Mouse (Mus musculus) T-cell, adult 2 months (primary cell): ENCODE results near the gene Ybx1.

Experiments
- DNase-seq: peaks from one replicate; pipeline ENCODE4 v3.0.0; 2022; ENCODE audit warnings: low spot score

The Ybx1 gene

DNA sequence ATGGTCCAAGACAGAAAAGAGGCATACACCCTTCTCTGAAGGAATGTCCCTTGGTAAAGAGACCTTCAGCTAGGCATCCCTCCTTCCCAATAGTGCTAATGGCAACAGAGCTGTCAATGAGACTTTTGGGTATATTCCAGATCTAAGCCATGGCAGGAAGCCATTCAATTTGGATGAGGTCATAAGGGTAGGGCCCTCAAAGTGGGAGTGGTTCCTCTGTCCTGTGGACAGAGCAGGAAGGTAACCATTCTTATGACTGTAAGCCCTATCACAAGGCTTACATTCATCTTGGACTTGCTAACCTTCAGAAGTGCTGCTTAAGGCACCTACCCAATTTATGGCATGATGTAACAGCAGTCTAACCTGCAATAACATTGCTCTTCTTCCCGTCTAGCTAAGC is 19.8 kb downstream of the Ybx1 start:
- DNase-seq = no peak

DNA sequence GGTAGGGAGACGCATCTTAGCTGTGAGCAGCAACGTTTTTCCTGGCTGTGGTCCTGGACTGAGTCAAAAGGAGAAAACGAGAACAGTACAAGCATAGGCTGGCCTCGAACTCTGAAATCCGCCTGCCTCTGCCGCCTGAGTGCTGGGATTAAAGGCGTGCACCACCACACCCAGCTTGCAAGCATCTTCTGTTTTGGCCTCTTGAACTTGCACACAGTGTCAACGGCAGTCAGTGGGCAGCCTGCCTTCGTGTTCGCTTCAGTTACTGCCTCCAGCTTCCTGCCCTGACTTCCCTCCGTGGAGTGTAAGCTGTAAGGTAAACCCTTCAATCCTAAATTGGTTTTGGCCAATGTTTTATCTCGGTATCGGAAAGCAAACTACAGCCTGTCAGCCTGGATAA is 27.8 kb downstream of the Ybx1 start:
- DNase-seq = no peak

- no peak for DNase-seq
Observed at GRCm38 (mm10) chr4:119263459-119263858, 30.9 kb downstream of the Ybx1 start.

- DNase-seq = no peak
Observed at GRCm38 (mm10) chr4:119262483-119262882, 31.9 kb downstream of the Ybx1 start.

GRCm38 (mm10) chr4:119261087-119261713 is 33.2 kb downstream of the Ybx1 start:
- DNase-seq = no peak

DNA sequence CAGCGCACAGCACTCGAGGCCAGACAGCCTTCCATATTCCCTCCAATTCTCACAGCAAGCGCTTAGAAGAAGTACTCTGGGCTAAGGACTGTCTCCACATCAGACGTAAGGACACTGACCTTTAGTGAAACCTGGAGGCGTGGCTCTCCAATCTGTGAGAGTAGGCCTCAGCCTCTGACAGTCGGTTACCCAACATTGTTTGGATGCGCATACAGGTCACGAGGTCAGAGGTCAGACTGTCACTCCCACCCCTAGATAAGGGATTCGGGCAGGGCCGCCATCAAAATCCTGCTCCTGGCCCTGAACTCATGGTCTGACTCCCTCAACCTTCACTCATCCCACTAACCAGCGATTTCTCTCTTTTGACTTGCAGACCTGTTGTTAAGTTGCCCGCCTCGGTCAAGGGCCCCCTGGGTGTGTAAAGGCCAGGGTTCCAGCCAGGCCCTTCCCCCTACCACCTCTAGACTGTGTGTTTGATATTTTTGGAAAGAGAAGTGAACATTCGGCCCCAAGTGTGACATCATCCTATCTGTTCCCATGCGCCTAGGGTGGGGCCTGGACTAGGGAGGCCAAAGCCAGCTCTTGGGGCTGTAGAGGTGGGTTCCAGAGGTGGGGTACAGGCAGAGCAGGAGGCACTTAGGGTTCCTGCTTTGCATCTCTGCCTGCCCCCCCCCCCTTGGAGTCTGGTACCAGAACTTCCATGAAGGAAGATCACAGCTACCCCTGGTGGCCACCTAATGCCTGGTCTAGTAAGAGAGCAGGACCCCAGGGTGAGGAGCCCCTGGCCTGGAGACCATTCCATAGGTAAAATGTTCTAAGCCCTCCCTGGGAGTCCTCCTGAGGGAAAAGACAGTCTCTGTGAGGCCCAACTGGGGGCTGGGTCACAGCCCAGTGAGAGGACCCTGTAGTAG is 34.8 kb downstream of the Ybx1 start:
- no peak for DNase-seq

DNA sequence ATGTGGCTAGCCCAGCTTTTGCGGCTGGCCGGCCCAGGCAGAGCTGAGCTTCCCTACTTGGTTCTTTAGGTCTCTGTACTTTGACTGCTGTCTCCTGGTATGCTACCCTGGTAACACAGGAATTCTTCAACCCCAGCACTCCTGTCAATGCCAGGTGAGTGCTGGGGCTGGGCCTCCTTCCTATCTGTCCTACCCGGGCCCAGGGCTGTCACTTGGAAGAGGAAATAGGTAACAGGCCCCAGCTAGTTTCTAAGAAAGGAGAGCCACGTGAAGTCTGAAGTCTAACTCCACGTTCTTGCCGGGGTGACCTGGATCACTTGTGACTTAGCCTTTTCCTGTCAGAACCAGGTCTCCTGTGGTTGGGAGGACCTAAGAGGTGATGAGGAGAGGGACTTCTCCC is 37.3 kb downstream of the Ybx1 start:
- DNase-seq = no peak

- no peak for DNase-seq
Observed at GRCm38 (mm10) chr4:119255351-119255750, 39.1 kb downstream of the Ybx1 start, which contains the start of gene Cldn19. Gene Cldn19 (plus strand): TSS chr4:119255414.

DNA sequence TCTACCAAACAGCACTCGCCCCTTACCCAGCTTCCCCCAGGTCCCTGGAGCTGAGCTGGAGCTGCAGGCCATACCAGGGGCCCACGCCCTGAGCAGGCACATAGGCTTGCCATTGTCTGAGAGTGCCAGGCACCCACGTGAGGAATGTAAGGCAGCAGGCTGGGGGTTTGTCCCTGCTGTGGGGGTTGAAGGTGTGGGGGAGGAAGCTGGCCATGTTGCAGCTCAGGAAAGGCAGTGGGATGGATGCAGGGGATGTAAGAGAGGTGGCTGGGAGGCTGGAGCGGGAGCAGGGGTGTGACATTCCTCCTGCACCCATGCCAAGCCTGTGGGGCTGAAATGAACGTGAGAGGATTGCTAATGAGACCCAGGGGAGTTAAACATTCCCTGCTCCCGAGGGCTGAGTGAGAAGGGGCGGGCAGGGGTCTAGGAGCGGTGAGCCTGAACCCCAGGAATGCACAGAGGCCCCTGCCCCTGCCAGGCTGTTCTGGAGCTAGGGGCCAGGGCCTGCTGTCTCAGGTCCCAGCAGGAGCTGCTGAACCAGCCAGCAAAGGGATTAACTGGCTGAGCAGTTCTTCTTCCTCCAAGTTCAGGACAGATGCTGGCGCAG is 40.3 kb downstream of the Ybx1 start:
- no peak for DNase-seq

- no peak for DNase-seq
Observed at GRCm38 (mm10) chr4:119252025-119252808, 42.2 kb downstream of the Ybx1 start.

GRCm38 (mm10) chr4:119248407-119248965 is 45.9 kb downstream of the Ybx1 start:
- no peak for DNase-seq

- DNase-seq = peak; percentile 56
Observed at GRCm38 (mm10) chr4:119247462-119248235, 46.8 kb downstream of the Ybx1 start.

DNA sequence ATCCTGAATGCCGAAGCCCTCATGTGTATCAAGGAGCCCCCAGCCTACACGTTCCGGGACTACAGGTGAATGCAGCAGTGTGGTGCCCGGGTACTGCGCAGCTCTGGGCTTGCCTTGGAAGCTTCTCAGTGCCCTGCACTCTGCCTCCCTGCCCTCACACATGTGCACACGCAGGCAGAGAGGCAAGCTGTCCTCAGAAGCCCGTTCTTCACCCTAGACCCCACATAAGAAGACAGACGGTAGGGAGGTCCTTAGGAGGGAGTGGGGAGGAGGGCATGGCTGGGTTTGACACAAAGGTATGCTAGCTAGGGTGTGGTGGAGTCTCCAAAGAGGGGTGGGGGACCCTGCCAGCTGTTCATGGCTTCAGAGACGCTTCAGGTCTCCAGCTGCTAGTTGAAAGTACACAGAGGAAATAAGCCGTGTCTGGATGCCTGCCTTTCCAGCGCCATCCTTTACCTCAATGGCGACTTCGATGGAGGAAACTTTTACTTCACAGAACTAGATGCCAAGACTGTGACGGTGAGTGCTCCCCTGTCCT is 47.6 kb downstream of the Ybx1 start:
- DNase-seq = no peak

GRCm38 (mm10) chr4:119245961-119246360 is 48.4 kb downstream of the Ybx1 start:
- no peak for DNase-seq

DNA sequence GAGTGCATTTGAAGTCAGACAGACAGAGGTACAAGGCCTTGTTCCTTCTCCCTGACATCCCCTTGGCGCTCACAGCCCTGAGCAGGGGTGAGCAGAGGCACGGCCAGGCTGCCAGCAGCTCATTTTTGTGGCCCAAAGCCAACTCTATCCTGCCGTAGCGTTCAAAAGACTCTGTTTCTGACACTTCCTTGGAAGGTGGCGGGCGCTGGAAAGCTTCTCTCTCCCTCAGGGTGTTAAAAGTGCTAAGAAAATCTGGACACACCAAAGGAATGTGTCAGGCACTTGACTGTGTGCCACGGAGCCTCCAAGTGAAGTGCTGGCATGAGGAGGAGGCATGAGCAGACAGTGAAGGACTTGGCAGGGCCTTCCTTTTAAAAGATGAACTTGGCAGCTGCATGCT is 48.8 kb downstream of the Ybx1 start:
- DNase-seq = no peak

DNA sequence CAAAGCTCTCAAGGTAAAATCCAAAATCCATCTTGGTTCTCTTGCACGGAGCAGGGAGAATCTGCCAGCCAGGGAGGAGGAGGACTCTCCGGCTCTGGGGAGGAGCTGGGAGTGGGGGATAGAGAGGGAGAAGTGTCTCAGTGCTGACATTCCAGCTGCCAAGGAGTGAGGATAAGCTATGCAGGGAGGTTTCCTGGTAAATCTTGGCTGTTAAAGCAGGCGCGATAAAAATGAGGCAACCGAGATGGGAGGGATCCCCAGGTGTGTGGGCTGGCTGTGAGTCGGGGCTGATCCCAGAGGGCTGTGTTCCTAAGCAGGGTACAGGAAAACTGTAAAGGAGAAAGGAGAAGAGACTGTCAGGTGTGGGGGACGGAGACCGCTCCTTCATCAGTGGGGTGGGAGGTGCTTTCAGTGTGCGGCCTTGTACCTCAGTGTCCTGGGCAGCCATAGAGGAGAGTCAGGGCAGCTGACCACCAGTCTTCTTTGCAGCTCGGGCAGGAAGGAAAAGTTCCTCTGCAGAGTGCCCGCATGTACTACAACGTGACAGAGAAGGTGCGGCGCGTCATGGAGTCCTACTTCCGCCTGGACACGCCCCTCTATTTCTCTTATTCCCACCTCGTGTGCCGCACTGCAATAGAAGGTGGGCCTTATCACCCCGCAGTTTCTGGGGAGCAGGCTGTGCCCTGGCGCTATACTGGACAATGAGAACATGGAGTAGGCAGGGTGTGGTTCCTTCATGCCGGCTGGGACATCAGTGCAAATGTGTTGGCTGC is 49.8 kb downstream of the Ybx1 start:
- no peak for DNase-seq

- no peak for DNase-seq
Observed at GRCm38 (mm10) chr4:119242571-119242970, 51.8 kb downstream of the Ybx1 start.

- peak; percentile 6 for DNase-seq
Observed at GRCm38 (mm10) chr4:119241664-119242063, 52.7 kb downstream of the Ybx1 start.

DNA sequence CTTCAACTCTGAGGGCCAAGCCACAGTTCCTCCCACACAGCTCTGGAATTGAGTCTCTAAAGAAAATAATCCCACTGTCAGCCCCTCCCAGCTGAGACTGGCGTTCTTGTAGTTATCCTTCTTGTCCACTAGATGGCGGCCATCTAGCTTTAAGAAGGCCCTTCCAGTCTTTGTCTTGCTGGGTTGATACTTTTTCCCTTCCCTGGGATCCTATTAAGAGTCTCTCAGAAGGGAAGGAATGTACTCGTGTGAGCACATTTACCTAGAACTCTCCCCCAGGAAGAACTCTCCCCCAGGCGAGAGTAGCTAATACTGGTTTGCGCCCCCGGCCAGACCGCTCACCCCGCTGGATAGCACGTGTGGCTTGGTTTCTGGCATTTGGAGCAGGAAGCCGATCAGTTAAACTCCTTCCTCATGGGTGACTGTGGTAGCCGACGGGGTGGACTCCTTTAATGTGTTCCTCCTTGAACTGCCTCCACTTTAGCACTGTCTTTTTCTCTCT is 55.2 kb downstream of the Ybx1 start:
- DNase-seq = peak; percentile 53

DNA sequence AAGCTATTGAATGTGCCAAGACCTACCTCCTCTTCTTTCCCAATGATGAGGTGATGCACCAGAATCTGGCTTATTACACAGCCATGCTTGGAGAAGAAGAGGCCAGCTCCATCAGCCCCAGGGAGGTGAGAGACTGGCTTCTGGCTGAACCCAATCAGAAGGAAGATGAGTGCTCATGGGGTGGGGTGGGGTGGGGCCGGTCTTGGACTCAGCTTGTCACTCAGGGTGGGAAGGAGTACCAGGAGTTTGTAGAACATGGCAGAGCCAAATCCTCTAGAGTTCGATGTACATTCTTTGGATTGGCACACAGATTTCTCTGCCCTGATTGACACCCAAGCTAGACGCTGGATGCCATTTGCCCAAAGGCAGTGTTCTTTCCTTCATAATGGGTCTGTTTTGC is 55.7 kb downstream of the Ybx1 start:
- DNase-seq = no peak
